Mouse (Mus musculus) layer of hippocampus, postnatal 14 days (tissue): ENCODE measurements at regions not wholly inside any gene's neighbourhood (a gene's known extent, or its start where the extent isn't known, plus 50 kb on each side); places are given as distances from the start of the nearest gene placed in this dataset.

Experiments
- DNase-seq, 2 experiments: peaks; one replicate each; pipeline ENCODE4 v3.0.0; 2021 to 2022; ENCODE audit warnings: low spot score in 2 of 2, mixed read lengths in 1 of 2

DNA sequence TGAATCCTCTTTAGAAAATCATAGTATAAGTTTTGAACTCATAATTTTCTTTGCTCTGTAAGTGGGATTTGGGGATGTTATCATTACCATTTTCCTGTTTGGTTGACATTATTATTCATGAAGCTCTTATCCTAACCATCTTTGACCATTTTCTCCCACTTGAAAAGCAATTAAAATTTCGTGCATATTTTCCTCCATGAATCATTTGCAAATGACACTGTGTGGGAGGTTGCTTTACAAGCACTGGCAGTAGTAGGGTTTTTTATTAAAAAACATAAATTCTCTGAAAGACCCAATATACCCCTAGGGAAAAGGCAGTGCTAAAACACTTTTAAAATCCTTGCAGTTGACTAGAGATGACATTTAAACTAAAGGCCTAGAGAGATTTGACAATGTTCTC lies 1183.2 kb upstream of the Crim1 start:
- peak in 1 of 2 experiments; percentile 11 for DNase-seq

DNA sequence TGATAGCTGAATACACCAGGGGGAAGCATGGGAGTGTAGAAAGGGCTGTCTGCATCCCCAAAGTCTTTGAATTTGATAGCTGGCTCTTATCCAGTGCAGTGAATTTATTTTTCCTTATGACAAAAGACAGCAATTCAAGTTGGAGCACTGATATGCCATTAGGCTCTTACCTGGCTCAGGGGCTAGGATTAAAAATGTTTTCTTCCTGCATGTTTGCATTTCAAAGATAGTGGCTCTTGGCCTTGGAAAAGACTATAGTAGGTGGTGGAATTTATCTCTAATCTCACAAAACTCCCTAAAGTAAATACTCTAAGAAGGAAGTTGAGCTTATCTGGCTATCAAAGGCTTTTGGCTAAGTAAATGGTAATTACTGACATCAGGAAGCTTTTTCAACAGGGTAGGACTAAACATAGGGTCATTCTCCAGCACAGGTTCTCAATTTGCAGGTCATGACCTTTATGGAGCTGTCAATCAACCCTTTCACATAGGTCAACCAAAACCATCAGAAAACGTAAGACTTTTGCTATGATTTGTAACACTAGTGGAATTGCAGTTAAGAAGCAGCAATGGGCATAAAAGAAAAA lies 1170.8 kb upstream of the Crim1 start:
- DNase-seq = no peak

DNA sequence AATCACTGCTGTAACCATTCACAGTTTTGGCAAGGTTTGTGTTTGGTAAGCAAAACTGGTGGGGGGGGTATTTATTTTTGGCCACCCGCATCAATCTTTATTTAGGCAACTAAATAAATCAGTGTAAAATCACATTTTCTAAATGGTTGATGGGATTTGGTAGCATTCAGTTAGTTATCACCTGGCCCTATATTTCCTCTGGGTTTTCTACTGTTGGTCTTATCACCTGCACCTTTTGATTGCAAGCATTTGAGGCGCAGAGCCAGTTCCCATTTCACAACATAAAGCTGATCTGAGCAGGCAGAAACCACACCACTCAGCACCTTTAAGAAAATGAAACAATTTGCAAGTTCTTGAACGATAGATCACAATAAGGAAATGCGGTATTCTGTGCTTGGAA lies 1165.8 kb upstream of the Crim1 start:
- DNase-seq = no peak
